Mouse (Mus musculus) liver, embryonic 14.5 days (tissue): Measurements from ENCODE around the gene Dock8. TPM values are rescaled to one million over a fixed set of nuclear protein-coding genes. Genes with fewer than 3 reads are reported as not detected.
A peak's percentile ranks its signal among the peaks of the same experiment; 100 is the strongest.

Experiments used
- ATAC-seq: fragments of 200-750 bp; cut with Nextera tagmentation; 2 replicates; pipeline ENCODE4 v1.8.0; 2017; ENCODE audit warnings: moderate number of reproducible peaks, mild to moderate bottlenecking, moderate library complexity; ENCODE audit not compliant: insufficient read depth
- DNase-seq, 3 experiments: peaks; one replicate each; pipeline ENCODE4 v3.0.0-alpha.2; 2012 to 2013; ENCODE audit warnings: low read depth in 3 of 3, low spot score in 3 of 3
- H3K27ac ChIP-seq: fragments of 300-500 bp; sonication (generic); 2 replicates; pipeline ENCODE4 v1.5.1; 2014; ENCODE audit warnings: moderate library complexity, mild to moderate bottlenecking, control low read depth, inconsistent platforms
- H3K27me3 ChIP-seq: fragments of 300-500 bp; sonication (generic); 2 replicates; pipeline ENCODE4 v1.6.1; 2014; ENCODE audit warnings: mild to moderate bottlenecking, low read length, moderate library complexity; ENCODE audit not compliant: control insufficient read depth, insufficient read depth
- H3K36me3 ChIP-seq: fragments of 300-500 bp; sonication (generic); replicated peaks from 2 replicates; pipeline ENCODE4 v1.6.1; 2014; ENCODE audit warnings: low read depth; ENCODE audit not compliant: control insufficient read depth, insufficient read depth
- H3K4me1 ChIP-seq, 2 experiments: fragments of 200-500 bp in 1 of 2; fragments of 300-500 bp in 1 of 2; sonication (generic) in 1 of 2; replicated peaks; 2 replicates each; pipeline ENCODE4 v1.6.1; 2012 to 2014; ENCODE audit warnings: antibody characterized with exemption in 1 of 2, inconsistent platforms in 1 of 2, low read length in 1 of 2; ENCODE audit not compliant: control insufficient read depth in 2 of 2, insufficient read depth in 2 of 2
- H3K4me2 ChIP-seq: fragments of 300-500 bp; sonication (generic); 2 replicates; pipeline ENCODE4 v1.6.1; 2014; ENCODE audit warnings: low read depth, mild to moderate bottlenecking, control low read depth, moderate library complexity
- H3K4me3 ChIP-seq, 2 experiments: fragments of 200-500 bp in 1 of 2; fragments of 300-500 bp in 1 of 2; sonication (generic) in 1 of 2; 2 replicates each; pipeline ENCODE4 v1.5.1; 2012 to 2014; ENCODE audit warnings: low read depth in 2 of 2, low read length in 2 of 2, mild to moderate bottlenecking in 2 of 2, control low read depth in 1 of 2, inconsistent platforms in 1 of 2, moderate library complexity in 1 of 2; ENCODE audit not compliant: insufficient read depth in 1 of 2
- H3K9ac ChIP-seq: fragments of 300-500 bp; sonication (generic); replicated peaks from 2 replicates; pipeline ENCODE4 v1.6.1; 2014; ENCODE audit warnings: mild to moderate bottlenecking, control low read depth, moderate library complexity
- H3K9me3 ChIP-seq: fragments of 300-500 bp; sonication (generic); 2 replicates; pipeline ENCODE4 v1.6.1; 2016; ENCODE audit warnings: low read length, mixed read lengths; ENCODE audit not compliant: control insufficient read depth
- CTCF ChIP-seq: IDR thresholded peaks from 2 replicates; pipeline ENCODE4 v1.5.1; 2016; ENCODE audit warnings: antibody characterized with exemption, low read depth, control low read depth
- EP300 ChIP-seq: IDR thresholded peaks from 2 replicates; pipeline ENCODE4 v1.6.1; 2016; ENCODE audit warnings: antibody characterized with exemption, low read depth
- WGBS: fragments of 180-500 bp; shearing (Covaris S2); extraction: QIAGEN DNeasy Blood & Tissue Kit; methylation state at CpG from one replicate; pipeline ENCODE4 v1.1.7; 2014; ENCODE audit not compliant: insufficient replicate concordance; 5-methylcytosine and 5-hydroxymethylcytosine counted together
- polyA plus RNA-seq, 2 experiments: library from polyadenylated mRNA; depleted of rRNA in 1 of 2; stranded (reverse) in 1 of 2; unstranded in 1 of 2; fragments of >200 nt; fragmentation: Nextera tagmentation in 1 of 2; extraction: Ambion mirVana in 1 of 2; gene quantifications; 2 replicates each; pipeline versions ENCODE4 v1.2.1 to v1.2.3; 2012 to 2014

Gene Dock8
- polyA plus RNA-seq, 2 experiments: 3.4 to 5.9 TPM

DNA sequence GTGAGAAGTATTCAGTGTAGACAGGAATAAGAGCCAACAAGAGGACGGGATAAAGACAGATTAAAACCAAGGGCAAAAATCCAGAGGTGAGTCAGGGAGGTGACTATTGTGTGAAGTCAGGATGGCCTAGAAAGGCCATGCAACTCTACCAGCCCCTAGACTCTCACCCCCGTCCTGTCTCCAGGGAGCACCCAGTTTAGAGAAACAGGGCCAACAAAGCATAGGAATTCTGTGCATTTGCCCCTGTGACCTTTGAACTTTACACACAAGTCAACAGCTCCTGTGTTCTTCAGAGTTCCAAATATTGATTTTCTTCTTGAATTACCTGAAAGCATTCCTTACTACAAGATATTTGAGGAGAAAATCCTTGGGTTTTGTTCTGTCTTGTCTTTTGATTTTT, 117.6 kb downstream of the Dock8 start:
- no peaks in the 10 kb centered on the region; the same call in 1 of the 2 replicates for H3K36me3 ChIP-seq
- no peak overlapping the region for H3K27ac ChIP-seq
- H3K4me3 ChIP-seq: no peak overlapping the region
- no peaks in the 10 kb centered on the region for H3K9me3 ChIP-seq
- ATAC-seq (no peak), DNase-seq (no peak)
- TF ChIP-seq EP300: no peak
- TF ChIP-seq CTCF: no peak
- no peak overlapping the region for H3K4me2 ChIP-seq
- peaks cover 0 to 4% of the 10 kb centered on the region in 2 experiments; a peak in 2 of 4 replicates for H3K4me1 ChIP-seq
- 48% methylated on average over 2 of the region's 2 CpGs for WGBS
- no peak overlapping the region for H3K9ac ChIP-seq
- H3K27me3 ChIP-seq: no peaks in the 10 kb centered on the region

DNA sequence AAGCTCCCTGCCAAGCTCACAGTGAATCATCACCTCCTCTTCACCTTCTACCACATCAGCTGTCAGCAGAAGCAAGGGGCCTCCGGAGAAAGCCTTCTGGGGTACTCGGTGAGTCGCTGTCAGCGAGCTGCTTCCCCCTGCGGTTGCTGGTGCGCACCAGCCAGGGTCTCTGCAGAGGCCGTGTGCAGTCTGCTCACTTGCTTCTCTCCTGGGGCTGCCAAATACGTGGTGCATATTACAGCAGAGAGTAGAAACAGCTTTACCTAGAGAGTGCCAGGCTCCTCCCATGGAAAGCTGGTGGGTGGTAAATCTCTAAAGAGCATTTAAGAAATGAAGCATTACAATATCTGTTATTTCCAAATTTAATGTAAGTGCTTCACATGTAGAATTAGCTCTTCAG, 123.1 kb downstream of the Dock8 start:
- no peak for ATAC-seq
- Histone ChIP-seq H3K4me1 (0 out of 4 replicates have a peak, but pooled peaks cover 0 to 2% of the 10 kb centered on the region in 2 experiments), H3K27me3 (no peaks in the 10 kb centered on the region), H3K4me2 (no peak overlapping the region), H3K9ac (no peak overlapping the region), H3K27ac (no peak overlapping the region), H3K36me3 (no peaks in the 10 kb centered on the region; the same call in 1 of the 2 replicates), H3K9me3 (no peaks in the 10 kb centered on the region), H3K4me3 (no peak overlapping the region)
- 54% methylated on average over 8 of the region's 8 CpGs for WGBS
- TF ChIP-seq CTCF: no peak
- no peak for DNase-seq

DNA sequence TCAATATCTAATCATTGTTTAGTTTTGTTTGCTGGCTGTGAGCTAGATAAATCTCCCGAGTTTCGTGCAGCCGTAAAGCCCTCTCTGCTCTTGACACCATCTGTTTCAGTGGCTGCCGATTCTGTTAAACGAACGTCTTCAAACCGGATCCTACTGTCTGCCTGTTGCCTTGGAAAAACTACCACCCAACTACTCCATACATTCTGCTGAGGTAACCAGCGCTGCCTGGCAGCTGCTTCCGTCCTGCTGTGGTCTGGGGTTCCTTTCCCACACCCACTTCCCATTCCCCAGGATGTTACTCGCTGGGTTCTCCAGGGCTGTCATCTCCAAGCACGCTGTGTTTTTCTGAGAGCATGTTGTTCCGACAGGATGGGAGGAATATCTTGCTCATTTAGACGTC, 123.7 kb downstream of the Dock8 start:
- 48% methylated on average over 13 of the region's 13 CpGs for WGBS
- Histone ChIP-seq H3K9me3 (no peaks in the 10 kb centered on the region), H3K4me2 (no peak overlapping the region), H3K9ac (no peak overlapping the region), H3K4me3 (no peak overlapping the region), H3K27me3 (no peaks in the 10 kb centered on the region), H3K4me1 (0 out of 4 replicates have a peak, but pooled peaks cover 0 to 2% of the 10 kb centered on the region in 2 experiments), H3K36me3 (no peaks in the 10 kb centered on the region; the same call in 1 of the 2 replicates), H3K27ac (no peak overlapping the region)
- no peak for ATAC-seq
- no peak for TF ChIP-seq CTCF
- no peak for TF ChIP-seq EP300
- no peak for DNase-seq

DNA sequence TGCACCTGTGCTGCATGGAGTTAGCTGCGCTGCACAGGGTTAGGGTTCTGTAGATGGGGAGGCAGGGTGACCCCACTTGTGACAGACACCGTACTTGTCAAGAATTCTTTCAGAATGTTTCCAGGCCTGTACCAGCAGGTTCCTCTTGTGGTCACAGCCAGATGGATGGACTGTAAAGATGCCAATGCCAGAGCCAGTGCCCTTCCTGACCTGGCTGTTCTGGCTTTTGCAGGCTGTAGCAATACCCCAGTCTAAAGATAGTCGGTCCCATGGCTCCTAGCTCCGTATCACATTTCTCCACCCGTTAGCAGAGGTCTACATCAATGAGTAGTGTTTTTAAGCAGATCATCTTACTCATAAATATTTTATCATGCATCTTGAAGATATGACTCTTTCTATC, 124.1 kb downstream of the Dock8 start:
- no peaks in the 10 kb centered on the region for H3K27me3 ChIP-seq
- no peak overlapping the region for H3K4me3 ChIP-seq
- 0 out of 4 replicates have a peak, but pooled peaks cover 0 to 2% of the 10 kb centered on the region in 2 experiments for H3K4me1 ChIP-seq
- no peak for DNase-seq
- TF ChIP-seq EP300: no peak
- TF ChIP-seq CTCF: no peak
- no peak for ATAC-seq
- H3K9me3 ChIP-seq: no peaks in the 10 kb centered on the region
- no peaks in the 10 kb centered on the region; the same call in 1 of the 2 replicates for H3K36me3 ChIP-seq
- no peak overlapping the region for H3K27ac ChIP-seq
- no peak overlapping the region for H3K9ac ChIP-seq
- WGBS: 65% methylated on average over 5 of the region's 5 CpGs
- no peak overlapping the region for H3K4me2 ChIP-seq

DNA sequence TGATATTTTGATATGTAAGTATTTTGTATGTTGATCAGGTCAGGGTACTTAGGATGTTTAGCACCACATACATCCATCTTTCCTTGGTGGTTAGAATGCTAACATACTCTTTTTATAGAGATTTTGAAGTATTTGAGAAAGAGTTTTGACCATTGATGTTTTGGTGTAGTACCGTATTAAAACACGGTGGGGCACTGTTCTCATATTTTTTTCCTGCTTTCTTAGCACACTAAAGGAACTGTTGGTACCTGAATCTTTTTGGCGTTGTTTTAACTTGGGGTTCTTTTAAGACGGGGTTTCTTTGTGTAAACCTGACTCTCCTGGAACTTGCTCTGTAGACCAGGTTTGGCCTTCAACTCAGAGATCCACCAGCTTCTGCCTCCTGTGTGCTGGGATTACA, 133.0 kb downstream of the Dock8 start:
- TF ChIP-seq EP300 (no peak), CTCF (peak; percentile 27; the same call in 1 of the 2 replicates)
- Histone ChIP-seq H3K27me3 (no peaks in the 10 kb centered on the region), H3K9ac (no peak overlapping the region), H3K36me3 (no peaks in the 10 kb centered on the region; the same call in 1 of the 2 replicates), H3K4me2 (no peak overlapping the region), H3K27ac (no peak overlapping the region), H3K4me3 (no peak overlapping the region), H3K9me3 (no peaks in the 10 kb centered on the region), H3K4me1 (no peaks in the 10 kb centered on the region)
- DNase-seq (no peak), ATAC-seq (no peak)
- WGBS: 40% methylated on average over 4 of the region's 4 CpGs
